Mouse (Mus musculus) left cerebral cortex, adult 8-10 months (tissue): ENCODE measurements at regions not wholly inside any gene's neighbourhood (a gene's known extent, or its start where the extent isn't known, plus 50 kb on each side); places are given as distances from the start of the nearest gene placed in this dataset.
A peak's percentile ranks its signal among the peaks of the same experiment; 100 is the strongest.

Source experiments
- DNase-seq, 2 experiments: peaks; one replicate each; pipeline ENCODE4 v3.0.0; 2022; ENCODE audit warnings: low spot score in 2 of 2

DNA sequence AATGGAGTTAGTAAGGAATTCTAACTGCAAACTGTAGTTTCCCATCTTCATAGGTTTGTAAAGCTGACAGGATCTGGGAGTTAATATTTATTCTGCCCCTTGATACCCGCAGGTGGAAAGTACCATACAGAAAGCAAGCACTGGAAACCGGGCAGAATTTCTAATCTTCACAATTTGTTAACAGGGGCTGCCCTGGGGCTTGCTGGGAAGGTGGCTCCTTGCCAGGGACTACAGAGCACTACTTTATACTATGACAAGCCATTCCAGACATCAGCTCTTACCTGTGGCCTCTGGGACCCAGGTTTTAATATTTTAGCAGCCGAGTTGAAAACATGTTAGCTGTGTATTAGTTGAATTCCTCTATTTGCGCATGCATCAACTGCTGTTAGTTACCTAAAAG is 135.1 kb upstream of the Zeb2 start:
- no peak for DNase-seq

DNA sequence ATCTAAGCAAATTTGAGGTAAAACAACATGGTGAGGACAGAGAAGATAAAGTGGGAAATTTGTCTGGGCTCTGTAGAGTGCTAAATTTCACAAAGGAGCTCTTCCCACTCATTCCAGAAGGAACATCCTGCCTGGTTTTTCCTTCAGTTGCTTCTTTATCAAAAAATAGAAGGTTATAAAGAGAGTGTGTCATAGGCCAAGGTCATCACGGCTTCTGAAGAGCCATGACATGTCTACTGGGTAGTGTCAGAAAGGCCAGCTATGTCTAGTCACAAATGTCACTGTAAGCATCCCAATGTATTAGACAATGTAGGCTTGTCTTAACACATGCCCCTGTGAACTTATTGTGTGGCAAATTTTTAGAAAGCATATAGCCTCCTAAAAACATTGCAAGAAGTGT is 132.5 kb upstream of the Zeb2 start:
- DNase-seq = no peak

DNA sequence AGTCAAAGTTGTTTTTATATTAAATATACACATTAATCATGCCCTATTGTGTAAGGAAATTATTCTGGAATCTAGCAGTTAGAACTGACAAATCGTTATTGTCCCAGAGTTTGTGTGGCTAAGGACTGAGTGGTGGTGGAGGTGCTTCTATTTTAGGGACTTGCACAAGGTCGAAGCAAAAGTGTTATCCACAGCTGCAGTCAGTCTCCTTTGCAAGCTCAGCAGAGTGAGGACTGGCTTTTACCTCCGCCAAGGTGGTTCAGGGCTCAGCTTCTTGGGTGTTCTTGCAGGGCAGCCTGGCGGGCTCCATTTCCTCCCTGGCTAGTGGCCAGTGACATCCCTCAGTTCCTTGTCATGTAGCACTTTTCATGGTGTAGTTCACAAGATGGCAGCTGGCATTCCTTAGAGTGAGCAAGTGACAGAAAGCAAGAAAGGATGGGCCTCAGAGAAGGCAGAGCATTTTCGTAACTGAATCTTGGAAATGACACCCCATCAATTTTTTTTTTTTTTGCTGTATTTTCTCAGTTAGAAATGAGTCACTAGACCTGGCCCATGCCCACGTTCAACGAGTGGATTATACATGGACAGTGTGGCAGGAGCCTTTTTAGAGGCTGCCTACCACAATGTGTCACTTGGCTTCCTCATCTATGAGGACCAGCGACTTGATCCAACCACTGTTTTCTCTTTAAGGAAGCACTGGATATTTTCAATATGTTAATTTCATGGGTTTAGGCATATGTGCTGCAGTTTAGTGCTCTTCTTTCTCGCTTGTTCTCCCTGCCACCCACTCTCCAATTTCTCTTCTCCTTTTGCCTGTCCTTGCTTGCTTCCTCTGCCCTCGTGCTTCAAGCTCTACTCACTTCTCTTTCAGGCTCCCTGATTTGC is 129.1 kb upstream of the Zeb2 start:
- DNase-seq = peak in 1 of 2 experiments; percentile 69

DNA sequence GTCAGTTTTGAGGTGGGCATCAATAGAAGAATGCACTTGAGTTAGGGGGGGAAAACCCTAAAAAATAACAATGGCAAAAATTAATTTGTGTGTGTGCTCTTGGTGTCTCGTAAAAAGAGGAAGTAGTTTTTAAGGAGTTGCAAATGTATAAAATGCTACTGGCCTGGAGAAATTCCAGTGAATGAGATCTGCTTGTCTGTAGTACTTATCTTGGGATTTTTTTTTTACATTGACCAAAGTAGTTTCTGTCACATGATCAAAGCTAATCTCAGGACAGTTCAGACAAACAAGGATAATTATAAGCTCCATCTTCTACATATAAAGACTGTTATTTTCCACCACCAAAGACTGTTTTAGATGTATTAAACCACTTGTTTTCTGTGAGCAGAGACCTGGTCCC is 128.3 kb upstream of the Zeb2 start:
- DNase-seq = no peak

DNA sequence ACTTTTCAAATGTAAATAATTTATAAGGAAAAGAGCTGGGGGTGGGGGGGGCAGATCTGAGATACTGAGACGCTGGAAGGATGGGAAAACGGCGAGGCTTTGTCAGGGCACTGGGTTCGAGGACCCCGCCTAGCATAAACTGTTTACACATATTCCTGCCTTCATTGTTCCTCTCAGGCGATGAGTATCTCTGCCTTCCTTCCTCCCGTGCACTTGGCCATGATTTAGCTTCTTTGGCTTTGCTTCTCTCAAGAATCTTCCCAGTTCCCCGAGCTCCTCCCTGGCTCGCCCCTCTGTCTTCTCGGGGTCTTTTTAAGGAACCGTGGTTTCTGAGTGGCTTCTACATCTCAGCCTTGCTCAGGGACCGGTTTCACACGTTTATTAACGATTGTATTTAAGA is 127.3 kb upstream of the Zeb2 start:
- no peak for DNase-seq

DNA sequence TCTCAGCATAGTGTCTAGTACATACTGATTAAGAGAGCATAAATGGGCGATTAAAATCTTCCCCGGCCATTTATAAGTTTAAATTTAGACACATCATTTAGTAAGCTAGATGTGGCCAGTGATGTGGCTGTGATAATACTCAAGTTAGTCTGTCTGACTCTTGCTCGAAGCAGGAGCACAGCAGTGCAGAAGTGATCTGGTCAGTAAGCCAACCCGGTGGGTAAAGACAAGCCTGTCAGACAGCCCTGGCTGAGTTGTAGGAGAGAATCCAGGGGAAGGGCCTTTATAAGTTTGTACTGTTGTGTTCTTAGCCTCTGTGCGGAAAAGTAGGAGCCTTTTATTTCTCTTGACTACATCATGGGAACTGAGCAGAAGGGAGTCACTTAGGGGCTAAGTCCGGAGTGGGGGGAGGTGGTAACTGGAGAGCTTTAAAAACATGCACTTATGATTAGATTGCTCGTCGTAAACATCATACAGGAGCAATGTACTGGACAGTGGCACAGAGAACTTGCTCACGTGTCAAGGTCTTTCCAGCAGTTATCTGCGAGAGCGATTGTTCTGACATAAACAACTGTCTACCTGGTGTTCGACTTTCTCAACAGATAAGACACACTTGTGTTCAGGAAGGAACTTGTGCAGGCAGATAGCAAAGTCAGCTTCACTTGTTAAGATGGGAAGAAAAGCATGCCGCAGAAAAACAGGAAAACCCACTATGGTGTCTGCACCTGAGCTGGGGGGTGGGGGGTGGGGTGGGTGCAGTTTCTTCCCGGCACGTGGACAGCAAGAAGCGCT is 122.5 kb upstream of the Zeb2 start:
- DNase-seq = no peak

DNA sequence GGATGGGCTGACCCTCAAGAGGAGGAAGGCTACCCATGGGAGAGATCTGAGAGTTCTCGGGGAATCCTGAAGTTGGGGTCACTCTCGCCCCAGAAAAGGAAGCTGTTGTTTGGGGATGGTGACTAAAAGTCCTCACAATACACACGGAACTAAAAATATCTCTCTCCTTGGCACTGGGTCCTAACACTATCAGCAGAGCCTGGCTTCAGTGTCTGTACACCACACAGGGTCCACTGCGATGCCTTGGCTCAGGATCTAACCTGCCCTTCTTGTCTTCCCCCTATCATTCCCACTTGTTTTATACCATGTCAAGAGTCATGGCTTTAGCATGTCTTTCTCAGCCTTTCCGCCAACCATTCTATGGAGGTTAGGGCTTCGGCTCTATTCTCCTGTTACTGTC is 121.8 kb upstream of the Zeb2 start:
- no peak for DNase-seq

DNA sequence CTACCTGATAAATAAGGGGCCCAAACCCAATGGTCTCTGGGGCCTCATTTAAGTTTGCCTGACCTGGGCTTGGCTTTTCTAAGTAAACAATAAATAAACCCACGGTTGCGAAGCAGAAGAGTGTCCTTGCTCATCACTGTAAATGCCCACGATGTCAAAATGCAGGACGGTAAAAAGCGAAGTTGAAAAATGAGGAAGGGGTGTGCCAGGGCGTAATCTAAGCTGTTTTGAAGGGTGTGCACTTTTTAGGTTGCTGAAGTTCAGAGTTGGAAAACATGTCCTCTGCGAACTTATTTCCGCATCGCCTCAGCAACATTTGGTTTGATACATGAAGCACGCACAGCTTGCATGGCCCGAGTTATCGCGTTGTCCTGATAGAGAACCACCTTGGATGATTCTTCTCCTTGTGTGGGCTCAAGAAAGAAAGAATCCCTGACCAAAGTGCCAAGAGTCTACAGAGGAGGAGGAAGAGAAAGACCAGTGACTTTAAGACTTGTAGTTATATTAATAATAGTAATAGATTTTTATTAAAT is 119.0 kb upstream of the Zeb2 start:
- no peak for DNase-seq

DNA sequence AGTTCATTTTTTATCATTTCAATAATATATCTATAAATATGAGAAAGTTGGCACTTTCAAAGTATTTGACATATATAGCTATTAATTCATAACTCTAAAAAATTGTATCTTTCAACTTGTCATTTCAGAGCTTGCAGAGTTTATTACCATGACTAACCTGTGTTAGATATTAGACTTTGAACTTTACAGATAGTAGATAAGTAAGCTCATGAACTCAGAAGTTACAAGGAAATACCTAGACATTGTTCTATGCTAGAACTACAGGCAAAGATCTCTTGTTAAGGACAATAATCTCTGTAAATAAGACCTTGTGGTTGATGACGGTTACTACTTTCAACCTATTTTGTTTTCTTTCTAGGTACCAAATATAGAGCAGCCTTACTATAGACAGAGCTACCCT is 117.0 kb upstream of the Zeb2 start:
- DNase-seq = no peak

DNA sequence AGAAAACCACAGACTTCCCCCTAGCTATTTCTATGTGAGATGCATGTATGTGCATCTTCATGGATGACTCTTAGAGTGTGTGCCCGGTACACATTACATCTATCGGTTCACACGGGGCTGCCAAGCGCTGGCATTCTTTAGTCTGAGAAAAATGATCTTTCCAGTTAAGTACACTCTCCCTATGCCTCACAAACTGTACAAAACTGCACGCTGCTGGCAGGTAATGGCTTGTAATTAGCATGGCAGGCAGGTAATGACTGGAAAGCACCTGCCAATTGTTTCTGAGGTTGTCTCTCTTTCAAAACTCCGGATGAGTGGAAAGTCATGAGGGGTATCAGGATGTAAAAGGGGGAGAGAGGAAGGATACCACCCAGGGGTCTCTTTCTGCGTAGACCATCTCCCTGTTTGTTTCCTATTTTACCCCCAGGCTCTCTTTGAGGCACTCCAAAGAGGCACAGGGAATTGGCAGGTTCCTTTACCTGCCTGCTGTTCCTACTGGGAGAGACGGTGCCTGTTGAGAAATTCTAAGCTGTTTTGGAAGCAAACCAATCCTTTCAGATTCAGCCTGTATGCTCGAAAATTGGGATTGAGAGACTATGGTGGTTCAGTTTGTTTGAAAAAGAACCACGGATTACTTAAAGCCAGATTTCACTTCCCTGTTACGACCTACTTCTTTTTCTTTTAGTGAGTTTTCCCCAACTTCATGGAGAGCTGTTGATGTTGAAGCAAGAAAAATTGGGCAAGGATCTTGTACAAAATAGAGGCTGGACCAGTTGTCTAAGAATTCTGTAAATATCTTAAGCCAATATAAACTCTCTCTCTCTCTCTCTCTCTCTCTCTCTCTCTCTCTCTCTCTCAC is 113.4 kb upstream of the Zeb2 start:
- DNase-seq = no peak

DNA sequence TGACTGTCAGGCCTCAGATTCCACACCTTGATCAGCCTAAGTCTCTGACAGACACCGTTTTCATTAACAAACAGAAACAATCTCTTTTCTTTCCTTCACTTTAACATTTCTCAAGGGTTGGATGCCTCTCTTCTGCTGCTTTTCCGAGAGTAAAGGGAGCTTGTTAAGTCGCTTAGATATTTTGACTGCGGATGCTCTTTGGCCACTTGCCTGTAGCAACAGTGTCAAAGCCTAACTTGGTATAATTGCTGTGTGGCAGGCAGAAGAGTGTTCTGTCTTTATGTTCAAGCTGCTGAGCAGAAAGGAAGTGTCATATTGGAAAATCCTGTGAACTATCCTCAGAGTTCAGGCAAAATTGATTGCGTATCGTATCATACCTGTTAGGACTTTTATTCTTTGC is 112.3 kb upstream of the Zeb2 start:
- no peak for DNase-seq

DNA sequence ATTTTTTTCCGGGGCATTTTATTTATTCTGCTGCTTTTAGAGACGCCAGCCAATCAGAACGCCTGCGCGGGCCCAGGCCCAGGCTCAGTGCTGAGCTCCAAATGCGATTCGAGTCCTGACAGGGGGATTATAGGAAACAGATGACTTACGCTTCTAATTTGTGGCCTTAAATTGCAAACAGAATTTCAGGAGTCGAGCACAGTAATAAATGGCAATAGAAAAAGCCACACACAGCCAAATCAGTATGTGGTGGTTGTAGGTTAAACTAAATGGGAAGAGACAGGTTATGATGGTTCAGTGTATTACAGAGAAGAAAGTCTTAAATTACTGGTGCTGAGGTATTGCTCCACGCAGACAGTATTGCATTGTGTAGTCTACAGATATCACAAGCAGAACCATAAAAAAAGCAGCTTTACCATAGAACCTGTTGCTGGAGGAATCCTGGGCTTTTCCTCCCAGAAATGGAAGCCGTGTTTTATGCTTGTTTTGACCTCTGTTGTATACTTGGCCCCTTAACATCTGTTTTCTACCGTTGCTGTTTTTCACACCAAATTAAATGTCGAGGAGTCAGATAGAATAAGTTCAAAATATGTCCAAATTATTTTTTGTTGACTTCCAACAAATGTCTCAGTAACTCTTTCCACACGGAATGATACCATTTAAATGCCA is 110.2 kb upstream of the Zeb2 start:
- no peak for DNase-seq

DNA sequence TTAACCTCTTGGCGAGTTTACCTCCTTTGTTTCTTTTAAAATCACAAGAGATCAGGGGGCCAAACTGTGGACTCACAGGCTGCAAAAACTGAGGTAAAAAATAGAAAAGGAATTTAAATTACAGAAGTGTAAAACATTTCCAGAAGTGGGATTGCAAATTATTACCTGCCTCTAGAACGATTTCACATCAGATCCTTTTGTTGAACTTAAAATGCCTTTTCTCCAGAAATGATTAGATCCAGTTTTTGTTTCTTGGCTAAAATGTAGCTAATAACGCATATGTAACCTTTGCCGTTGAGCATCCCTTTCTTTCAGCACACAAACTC is 108.8 kb upstream of the Zeb2 start:
- DNase-seq = no peak

DNA sequence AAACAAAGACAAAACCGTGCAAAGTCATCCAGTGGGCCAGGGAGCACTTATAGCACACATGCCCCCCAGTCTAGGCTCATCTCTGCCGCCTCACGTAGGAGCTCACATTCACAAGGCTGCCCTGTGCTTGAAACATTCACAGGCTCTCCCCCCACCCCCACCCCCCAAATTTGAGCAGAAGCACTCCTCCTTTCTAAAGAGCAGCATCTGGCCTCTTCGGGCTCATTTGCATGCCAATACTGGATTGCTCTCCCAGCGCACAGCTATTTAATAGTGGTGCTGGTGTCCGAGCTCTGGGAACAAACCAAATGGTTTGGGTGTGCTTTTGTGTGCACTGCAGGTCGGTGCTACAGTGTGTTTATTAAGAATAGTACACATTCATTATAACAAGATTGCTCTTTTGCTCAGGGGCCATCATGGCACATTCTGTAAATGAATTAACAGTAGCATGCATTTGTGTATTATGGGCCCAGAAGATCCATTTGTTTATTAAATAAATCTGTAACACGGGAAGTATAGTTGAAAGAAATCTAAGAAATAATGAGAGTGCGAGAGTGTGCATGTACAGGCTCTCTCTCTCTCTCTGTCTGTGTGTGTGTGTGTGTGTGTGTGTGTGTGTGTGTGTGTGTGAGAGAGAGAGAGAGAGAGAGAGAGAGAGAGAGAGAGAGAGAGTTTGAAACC is 108.3 kb upstream of the Zeb2 start:
- no peak for DNase-seq

DNA sequence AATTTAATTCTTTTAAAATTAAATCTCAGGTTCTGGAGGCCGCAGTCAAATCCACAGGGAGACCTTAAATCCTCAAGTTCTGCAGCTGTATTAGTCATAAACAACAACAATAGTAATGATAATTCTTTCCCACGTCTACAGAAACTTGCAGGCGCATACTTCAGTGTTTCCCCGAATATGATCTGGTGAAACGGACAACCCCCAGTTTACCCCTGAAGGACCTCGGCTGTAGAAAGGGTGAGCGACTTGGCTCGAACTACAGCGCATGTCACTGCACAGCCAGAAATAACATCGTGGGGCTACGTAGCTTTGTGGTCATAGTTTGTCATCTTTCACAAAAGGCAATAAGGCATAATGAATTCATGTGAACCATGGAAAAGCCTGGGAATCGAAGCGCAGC is 105.0 kb upstream of the Zeb2 start:
- no peak for DNase-seq

DNA sequence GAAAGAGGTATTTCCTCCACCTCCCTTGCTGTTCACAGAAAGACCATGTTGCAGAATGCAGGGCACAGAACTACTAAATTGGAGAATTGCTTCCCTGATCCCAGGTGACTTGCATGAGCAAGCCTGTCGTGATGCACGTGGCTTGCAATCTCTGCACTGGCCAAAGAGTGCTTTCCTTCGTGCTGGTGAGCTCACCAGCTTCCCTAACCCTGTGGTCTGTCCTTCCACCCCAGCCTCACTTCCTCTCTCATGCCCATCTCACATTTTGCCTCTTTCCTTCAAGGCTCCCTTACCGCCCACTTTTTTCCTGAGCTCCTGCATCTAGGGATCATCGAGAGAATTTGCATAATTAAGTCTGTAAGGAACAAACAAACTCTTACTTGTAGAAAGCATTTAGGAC is 102.7 kb upstream of the Zeb2 start:
- no peak for DNase-seq

DNA sequence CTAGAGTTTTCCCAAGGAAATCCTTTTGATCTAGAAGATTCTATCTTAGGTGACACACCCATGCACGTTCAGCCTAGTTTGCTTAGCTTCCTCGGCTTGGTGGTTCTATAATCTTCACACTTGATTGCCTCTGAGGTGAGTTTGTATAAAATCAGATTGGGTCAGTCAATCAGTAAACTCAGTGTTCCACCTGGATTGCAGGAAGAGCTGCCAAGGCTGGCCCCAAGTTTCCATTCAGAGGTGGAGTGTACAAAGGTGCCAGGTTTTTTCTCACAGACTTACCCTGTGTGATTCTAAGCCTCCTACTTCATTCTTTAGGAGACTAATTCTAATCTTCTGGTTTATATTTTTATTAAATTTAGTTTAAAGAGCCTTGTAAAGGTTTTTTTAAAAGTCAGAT is 95.6 kb upstream of the Zeb2 start:
- no peak for DNase-seq

DNA sequence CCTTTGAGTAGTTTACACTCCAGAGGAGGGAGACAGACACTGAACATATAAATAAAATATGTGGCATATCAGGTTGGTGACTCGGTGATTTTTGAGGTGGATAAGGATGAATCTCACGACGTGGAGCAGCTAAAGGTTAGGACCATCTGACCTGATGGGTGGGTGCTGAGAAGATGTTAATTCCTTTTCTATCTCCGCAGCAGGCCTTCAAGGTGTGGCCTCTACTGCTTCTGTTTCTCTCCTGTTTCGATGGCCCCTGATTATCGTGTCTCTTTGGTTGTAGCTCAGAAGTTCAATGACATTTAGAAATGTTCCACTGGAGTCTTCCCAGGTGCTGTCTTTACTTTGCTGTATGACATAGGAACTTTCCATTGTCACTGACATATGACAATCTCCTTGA is 91.3 kb upstream of the Zeb2 start:
- DNase-seq = no peak

DNA sequence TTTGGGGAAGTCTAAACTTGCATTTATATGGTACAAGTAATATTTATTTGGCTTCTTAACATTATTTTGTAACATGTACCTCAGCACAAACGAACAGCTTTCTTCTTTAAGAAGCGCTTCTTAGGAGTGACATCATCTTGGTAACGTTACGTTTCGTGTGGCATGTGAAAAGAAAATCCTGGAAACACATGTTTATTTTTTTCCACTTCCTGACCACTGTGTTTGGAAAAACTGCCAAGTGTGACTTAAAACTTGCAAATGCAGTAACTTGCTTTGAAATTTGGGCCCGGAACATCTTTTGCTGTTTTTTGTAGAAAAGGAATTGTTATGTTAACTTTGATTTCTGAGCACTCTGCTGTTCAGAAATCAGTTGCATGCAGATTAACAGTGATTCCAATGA is 88.6 kb upstream of the Zeb2 start:
- no peak for DNase-seq

DNA sequence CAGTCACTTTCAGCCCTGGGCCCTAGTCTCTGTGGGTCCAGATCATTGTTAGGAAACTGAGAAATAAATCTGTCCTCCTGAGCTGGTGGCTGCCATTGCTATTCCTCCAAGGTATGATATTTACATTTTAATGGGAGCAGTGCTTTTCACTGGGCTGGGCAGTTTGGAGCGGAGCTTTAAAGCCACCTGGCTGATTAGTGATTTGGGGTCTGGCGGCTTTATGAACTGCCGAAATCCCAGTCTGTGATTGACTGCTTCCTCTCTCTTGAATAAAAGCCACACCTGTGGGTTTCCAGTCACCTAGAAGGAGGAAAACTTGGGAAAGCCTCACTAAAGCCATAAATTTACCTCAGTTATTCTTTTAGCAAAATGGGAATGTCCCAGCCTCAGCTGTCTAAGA is 88.0 kb upstream of the Zeb2 start:
- no peak for DNase-seq
